ENCODE assay signal across 8 mouse cellular contexts in the genomic region with DNA sequence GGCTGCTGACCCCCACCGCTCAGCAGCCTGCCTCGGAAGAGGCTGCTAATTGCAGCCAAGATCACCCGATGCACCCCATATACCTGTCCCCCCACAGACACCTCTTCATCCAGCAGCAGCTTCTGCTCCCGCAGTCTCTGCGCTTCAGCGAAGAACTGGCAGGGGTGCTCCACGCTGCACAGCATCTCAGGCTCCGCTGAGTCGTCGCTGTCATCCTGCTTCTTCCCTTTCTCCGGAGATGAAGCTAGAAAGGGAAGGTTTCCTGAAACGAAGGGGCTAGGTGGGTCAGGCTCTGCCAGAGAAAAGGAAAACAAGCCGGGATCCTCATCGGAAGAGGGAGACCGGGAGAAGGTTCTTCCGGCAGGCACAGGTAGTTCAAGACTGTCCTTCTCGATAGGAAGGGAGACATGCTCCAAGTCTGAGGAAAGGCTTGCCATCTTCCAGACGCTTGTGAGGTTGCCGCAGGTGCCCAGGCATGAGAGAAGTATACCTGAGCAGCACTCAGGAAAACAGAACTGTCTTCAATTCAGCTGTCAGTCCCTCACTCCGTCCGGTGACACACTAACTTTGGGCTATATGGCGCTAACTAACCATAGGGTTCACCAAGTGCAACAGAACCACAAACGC. TPM values are rescaled to one million over a fixed set of nuclear protein-coding genes. Genes with fewer than 3 reads are reported as not detected.
A peak's percentile ranks its signal among the peaks of the same experiment; 100 is the strongest.
DNase-seq lines count a peak whose midpoint lies in the region; ATAC-seq and TF ChIP-seq lines count a peak whose summit lies in the region.

No protein-coding gene starts in this region.

- H3K4me1 ChIP-seq in lung, embryonic 14.5 days (ENCODE audit: insufficient read depth) = 0 out of 2 replicates have a peak, but pooled peaks cover 3% of the 10 kb centered on the region
- H3K4me1 ChIP-seq in midbrain, postnatal 0 days (ENCODE audit: insufficient read depth, low read length) = no peaks in the 10 kb centered on the region

- ATAC-seq in lung, embryonic 14.5 days (ENCODE audit: insufficient read depth) = peak; percentile 33; the same call in 1 of the 2 replicates
- ATAC-seq in midbrain, postnatal 0 days (ENCODE audit: low FRiP score) = peak; percentile 72
- no peak for ATAC-seq in monocyte, adult 5-6 weeks (replicated peaks; ENCODE audit: insufficient number of reproducible peaks, low FRiP score, low TSS enrichment, poor library complexity, severe bottlenecking)

- no peaks in the 10 kb centered on the region for H3K9me3 ChIP-seq in lung, embryonic 14.5 days (ENCODE audit: low read depth, low read length)
- no peaks in the 10 kb centered on the region for H3K9me3 ChIP-seq in midbrain, postnatal 0 days (ENCODE audit: low read length)

- H3K27ac ChIP-seq in lung, embryonic 14.5 days (ENCODE audit: low read depth) = no peak overlapping the region
- peak overlapping the region; percentile 21 for H3K27ac ChIP-seq in midbrain, postnatal 0 days (ENCODE audit: low read depth, low read length)

- H3K27me3 ChIP-seq in lung, embryonic 14.5 days (ENCODE audit: insufficient read depth, low read length) = peaks cover 9% of the 10 kb centered on the region
- no peaks in the 10 kb centered on the region for H3K27me3 ChIP-seq in midbrain, postnatal 0 days (ENCODE audit: insufficient read depth, low read length)

- peak overlapping the region; percentile 81 for H3K4me2 ChIP-seq in lung, embryonic 14.5 days
- peak overlapping the region; percentile 85 for H3K4me2 ChIP-seq in midbrain, postnatal 0 days (ENCODE audit: low read depth, low read length, poor library complexity, severe bottlenecking)

- peak overlapping the region; percentile 40 for H3K4me3 ChIP-seq in lung, embryonic 14.5 days (ENCODE audit: low read depth, low read length)
- H3K4me3 ChIP-seq in midbrain, postnatal 0 days (ENCODE audit: low read depth, low read length) = peak overlapping the region; percentile 56

- peak; percentile 30 for DNase-seq in lung, embryonic 14.5 days
- DNase-seq in lung, postnatal 36 days = no peak
- peak; percentile 70 for DNase-seq in cerebellum, adult 9-10 months
- DNase-seq in frontal cortex, postnatal 25 days (ENCODE audit: low spot score in 2 of 2) = peak; percentile 11 to 17
- DNase-seq in layer of hippocampus, postnatal 36 days = peak; percentile 30 to 34
- peak; percentile 19 for DNase-seq in midbrain, postnatal 0 days (ENCODE audit: low spot score)
- DNase-seq in spleen, adult 18-20 months = no peak

- 20% methylated on average over 23 of the region's 23 CpGs for WGBS in lung, embryonic 14.5 days
- 16% methylated on average over 23 of the region's 23 CpGs for WGBS in midbrain, postnatal 0 days

- H3K9ac ChIP-seq in lung, embryonic 14.5 days = peak overlapping the region; percentile 57
- peak overlapping the region; percentile 62 for H3K9ac ChIP-seq in midbrain, postnatal 0 days (replicated peaks; ENCODE audit: low read length, poor library complexity, severe bottlenecking)

- no peak for TF ChIP-seq CTCF in lung, embryonic 14.5 days (IDR thresholded peaks at IDR 0.05; ENCODE audit: low read depth)
- TF ChIP-seq CTCF in midbrain, postnatal 0 days (IDR thresholded peaks at IDR 0.05) = no peak

- H3K36me3 ChIP-seq in lung, embryonic 14.5 days (ENCODE audit: insufficient read depth) = no peaks in the 10 kb centered on the region
- H3K36me3 ChIP-seq in midbrain, postnatal 0 days (ENCODE audit: insufficient read depth, low read length) = no peaks in the 10 kb centered on the region

RNA-seq across cellular contexts. Expression of gene Klhl33, which starts 0.4 kb away (rescaled TPM):
- 0.26 and 0.29 TPM in 2 replicates for polyA plus RNA-seq in lung, embryonic 14.5 days (2014; fragmentation: Nextera tagmentation; extraction: Ambion mirVana)
- total RNA-seq in layer of hippocampus, postnatal 36 days (2021) = 1 to 10 TPM; 3.6 to 5.2 TPM
- 3.8 and 5.0 TPM in 2 replicates for total RNA-seq in midbrain, postnatal 0 days (2014; rRNA removed)
- 2.4 and 2.9 TPM in 2 replicates for polyA plus RNA-seq in midbrain, postnatal 0 days (2015; fragmentation: Nextera tagmentation; extraction: Ambion mirVana)
- not detected in 3 replicates for total RNA-seq in monocyte, adult 5-6 weeks (2017)

RNA-seq across cellular contexts. Expression of gene Tep1, which starts 26.5 kb away (rescaled TPM):
- polyA plus RNA-seq in lung, embryonic 14.5 days (2014; fragmentation: Nextera tagmentation; extraction: Ambion mirVana) = 6.1 and 7.2 TPM in 2 replicates
- 1 to 10 TPM; 2.0 to 4.6 TPM for total RNA-seq in layer of hippocampus, postnatal 36 days (2021)
- 4.9 and 7.2 TPM in 2 replicates for total RNA-seq in midbrain, postnatal 0 days (2014; rRNA removed)
- 1.9 and 2.2 TPM in 2 replicates for polyA plus RNA-seq in midbrain, postnatal 0 days (2015; fragmentation: Nextera tagmentation; extraction: Ambion mirVana)
- total RNA-seq in monocyte, adult 5-6 weeks (2017) = 60.9 to 144 TPM (median 125 TPM) in 3 replicates

RNA-seq across cellular contexts. Expression of gene Osgep, which starts 27.8 kb away (rescaled TPM):
- 164 and 183 TPM in 2 replicates for polyA plus RNA-seq in lung, embryonic 14.5 days (2014; fragmentation: Nextera tagmentation; extraction: Ambion mirVana)
- total RNA-seq in layer of hippocampus, postnatal 36 days (2021) = 10 to 100 TPM; 37.3 to 44.1 TPM
- total RNA-seq in midbrain, postnatal 0 days (2014; rRNA removed) = 43.7 and 83.3 TPM in 2 replicates
- 64.9 and 70.4 TPM in 2 replicates for polyA plus RNA-seq in midbrain, postnatal 0 days (2015; fragmentation: Nextera tagmentation; extraction: Ambion mirVana)
- 51.7 to 66.4 TPM (median 58.2 TPM) in 3 replicates for total RNA-seq in monocyte, adult 5-6 weeks (2017)

RNA-seq across cellular contexts. Expression of gene Apex1, which starts 27.9 kb away (rescaled TPM):
- polyA plus RNA-seq in lung, embryonic 14.5 days (2014; fragmentation: Nextera tagmentation; extraction: Ambion mirVana) = 272 and 273 TPM in 2 replicates
- 10 to 100 TPM; 67.9 to 72.3 TPM for total RNA-seq in layer of hippocampus, postnatal 36 days (2021)
- total RNA-seq in midbrain, postnatal 0 days (2014; rRNA removed) = 79.9 and 84.1 TPM in 2 replicates
- polyA plus RNA-seq in midbrain, postnatal 0 days (2015; fragmentation: Nextera tagmentation; extraction: Ambion mirVana) = 150 and 162 TPM in 2 replicates
- total RNA-seq in monocyte, adult 5-6 weeks (2017) = 8.5 to 22.9 TPM (median 11.7 TPM) in 3 replicates

RNA-seq across cellular contexts. Expression of gene Pip4p1, which starts 33.8 kb away (rescaled TPM):
- polyA plus RNA-seq in lung, embryonic 14.5 days (2014; fragmentation: Nextera tagmentation; extraction: Ambion mirVana) = 45.6 and 47.1 TPM in 2 replicates
- 100 to 1,000 TPM in 1 of 2 experiments, 10 to 100 TPM in 1; 89.8 to 103 TPM for total RNA-seq in layer of hippocampus, postnatal 36 days (2021)
- total RNA-seq in midbrain, postnatal 0 days (2014; rRNA removed) = 65.4 and 105 TPM in 2 replicates
- polyA plus RNA-seq in midbrain, postnatal 0 days (2015; fragmentation: Nextera tagmentation; extraction: Ambion mirVana) = 98.4 and 99.4 TPM in 2 replicates
- total RNA-seq in monocyte, adult 5-6 weeks (2017) = 34.7 to 50.0 TPM (median 44.9 TPM) in 3 replicates

Comparison
In these comparisons a context has a peak if more than half of its experiments do, and no peak if none do; other contexts are left out.
1. DNase-seq: peak in lung, embryonic 14.5 days (single experiment), cerebellum, adult 9-10 months (single experiment), frontal cortex, postnatal 25 days (2 of 2), layer of hippocampus, postnatal 36 days (2 of 2) and midbrain, postnatal 0 days (single experiment); none in lung, postnatal 36 days (single experiment) and spleen, adult 18-20 months (0 of 2).